Mouse (Mus musculus) liver, embryonic 11.5 days (tissue): ENCODE data around the gene Slc16a14. TPM values are rescaled to one million over a fixed set of nuclear protein-coding genes. Genes with fewer than 3 reads are reported as not detected.

Experiments used
- ATAC-seq: fragments of 200-750 bp; cut with Nextera tagmentation; replicated peaks from 2 replicates; pipeline ENCODE4 v1.8.0; 2017; ENCODE audit warnings: moderate number of reproducible peaks, mild to moderate bottlenecking, moderate TSS enrichment, moderate library complexity; ENCODE audit not compliant: low FRiP score
- DNase-seq: peaks from one replicate; pipeline ENCODE4 v3.0.0-alpha.2; 2017; ENCODE audit warnings: low spot score
- H3K27ac ChIP-seq: fragments of 300-500 bp; sonication (generic); 2 replicates; pipeline ENCODE4 v1.5.1; 2014; ENCODE audit warnings: mild to moderate bottlenecking, low read depth, low read length, control low read depth
- H3K27me3 ChIP-seq: fragments of 300-500 bp; sonication (generic); replicated peaks from 2 replicates; pipeline ENCODE4 v1.6.1; 2014; ENCODE audit warnings: low read length, mixed read lengths; ENCODE audit not compliant: control insufficient read depth, insufficient read depth
- H3K36me3 ChIP-seq: fragments of 300-500 bp; sonication (generic); 2 replicates; pipeline ENCODE4 v1.6.1; 2014; ENCODE audit warnings: mild to moderate bottlenecking, low read length, moderate library complexity, mixed read lengths; ENCODE audit not compliant: control insufficient read depth, insufficient read depth
- H3K4me1 ChIP-seq: fragments of 300-500 bp; sonication (generic); replicated peaks from 2 replicates; pipeline ENCODE4 v1.6.1; 2014; ENCODE audit warnings: low read length, mixed read lengths; ENCODE audit not compliant: control insufficient read depth, insufficient read depth
- H3K4me2 ChIP-seq: fragments of 300-500 bp; sonication (generic); 2 replicates; pipeline ENCODE4 v1.6.1; 2014; ENCODE audit warnings: mild to moderate bottlenecking, control low read depth, moderate library complexity
- H3K4me3 ChIP-seq: fragments of 300-500 bp; sonication (generic); 2 replicates; pipeline ENCODE4 v1.5.1; 2014; ENCODE audit warnings: low read depth, low read length, control low read depth
- H3K9ac ChIP-seq: fragments of 300-500 bp; sonication (generic); 2 replicates; pipeline ENCODE4 v1.6.1; 2014; ENCODE audit warnings: low read depth, low read length, control low read depth
- H3K9me3 ChIP-seq: fragments of 300-500 bp; sonication (generic); 2 replicates; pipeline ENCODE4 v1.6.1; 2016; ENCODE audit warnings: low read length, inconsistent platforms, mixed read lengths; ENCODE audit not compliant: control insufficient read depth
- WGBS: fragments of 180-500 bp; shearing (Covaris S2); extraction: QIAGEN DNeasy Blood & Tissue Kit; methylation state at CpG from one replicate; pipeline ENCODE4 v1.1.7; 2014; 5-methylcytosine and 5-hydroxymethylcytosine counted together
- polyA plus RNA-seq: library from polyadenylated mRNA; unstranded; fragments of >200 nt; fragmentation: Nextera tagmentation; extraction: Ambion mirVana; gene quantifications from 2 replicates; pipeline ENCODE4 v1.2.1, GENCODE M21; 2014

The Slc16a14 gene
- polyA plus RNA-seq, 1 experiment from 2014 or later = 0.08 TPM

- H3K4me2 ChIP-seq = no peak overlapping the region
- H3K36me3 ChIP-seq = no peaks in the 10 kb centered on the region
- DNase-seq (no peak), ATAC-seq (no peak)
- H3K27ac ChIP-seq = no peak overlapping the region
- no peak overlapping the region for H3K9ac ChIP-seq
- WGBS = 78% methylated on average over 9 of the region's 9 CpGs
- H3K27me3 ChIP-seq = no peaks in the 10 kb centered on the region
- H3K4me1 ChIP-seq = no peaks in the 10 kb centered on the region
- no peaks in the 10 kb centered on the region for H3K9me3 ChIP-seq
- H3K4me3 ChIP-seq = no peak overlapping the region
Measured at GRCm38 (mm10) chr1:84891746-84892145, 43.2 kb downstream of the Slc16a14 start.

DNA sequence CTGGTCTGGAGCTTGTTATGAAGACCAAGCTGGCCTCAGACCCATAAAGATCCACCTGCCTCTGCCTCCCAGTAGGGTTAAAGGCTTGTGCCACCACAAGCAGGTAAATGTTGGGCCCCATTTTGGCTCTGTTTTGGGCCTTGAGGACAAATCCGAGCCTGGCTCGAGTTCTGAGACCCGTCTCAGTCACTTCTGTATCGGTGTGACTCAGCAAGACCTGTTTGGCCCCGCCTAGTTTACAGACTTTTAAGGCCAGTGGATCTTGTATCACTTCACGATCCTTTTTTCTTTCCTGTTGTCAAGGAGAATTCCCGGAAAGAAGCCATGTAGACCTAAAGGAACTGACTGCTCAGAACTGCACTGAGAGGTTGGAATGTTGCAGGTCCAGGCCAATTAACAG, 44.4 kb downstream of the Slc16a14 start:
- WGBS = 72% methylated on average over 7 of the region's 7 CpGs
- Histone ChIP-seq H3K4me1 (no peaks in the 10 kb centered on the region), H3K4me2 (no peak overlapping the region), H3K27ac (no peak overlapping the region), H3K27me3 (no peaks in the 10 kb centered on the region), H3K4me3 (no peak overlapping the region), H3K9me3 (no peaks in the 10 kb centered on the region), H3K9ac (no peak overlapping the region), H3K36me3 (no peaks in the 10 kb centered on the region)
- no peak for DNase-seq
- ATAC-seq = no peak

DNA sequence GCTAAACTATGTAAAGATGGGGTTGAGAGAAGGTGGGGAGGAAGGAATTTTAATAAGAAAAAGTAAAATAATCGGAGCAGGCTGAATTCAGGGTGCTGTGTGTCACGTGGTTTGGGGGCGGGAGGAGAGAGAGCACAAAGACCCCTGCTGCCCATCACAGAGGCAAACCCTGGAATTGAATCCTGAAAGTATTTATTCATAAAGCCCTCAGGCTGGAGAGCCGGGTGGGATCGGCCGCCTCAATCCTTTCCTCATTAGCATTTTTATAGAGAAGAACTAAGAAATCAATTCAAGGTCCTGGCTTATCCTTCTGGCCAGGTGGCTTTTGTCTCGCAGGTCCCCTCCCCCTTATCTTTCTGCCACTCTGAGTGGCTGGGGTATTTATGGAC, 44.9 kb downstream of the Slc16a14 start:
- Histone ChIP-seq H3K9me3 (no peaks in the 10 kb centered on the region), H3K4me3 (no peak overlapping the region), H3K4me1 (no peaks in the 10 kb centered on the region), H3K9ac (no peak overlapping the region), H3K4me2 (no peak overlapping the region), H3K36me3 (no peaks in the 10 kb centered on the region), H3K27me3 (no peaks in the 10 kb centered on the region), H3K27ac (no peak overlapping the region)
- ATAC-seq (no peak), DNase-seq (no peak)
- 50% methylated on average over 7 of the region's 7 CpGs for WGBS

DNA sequence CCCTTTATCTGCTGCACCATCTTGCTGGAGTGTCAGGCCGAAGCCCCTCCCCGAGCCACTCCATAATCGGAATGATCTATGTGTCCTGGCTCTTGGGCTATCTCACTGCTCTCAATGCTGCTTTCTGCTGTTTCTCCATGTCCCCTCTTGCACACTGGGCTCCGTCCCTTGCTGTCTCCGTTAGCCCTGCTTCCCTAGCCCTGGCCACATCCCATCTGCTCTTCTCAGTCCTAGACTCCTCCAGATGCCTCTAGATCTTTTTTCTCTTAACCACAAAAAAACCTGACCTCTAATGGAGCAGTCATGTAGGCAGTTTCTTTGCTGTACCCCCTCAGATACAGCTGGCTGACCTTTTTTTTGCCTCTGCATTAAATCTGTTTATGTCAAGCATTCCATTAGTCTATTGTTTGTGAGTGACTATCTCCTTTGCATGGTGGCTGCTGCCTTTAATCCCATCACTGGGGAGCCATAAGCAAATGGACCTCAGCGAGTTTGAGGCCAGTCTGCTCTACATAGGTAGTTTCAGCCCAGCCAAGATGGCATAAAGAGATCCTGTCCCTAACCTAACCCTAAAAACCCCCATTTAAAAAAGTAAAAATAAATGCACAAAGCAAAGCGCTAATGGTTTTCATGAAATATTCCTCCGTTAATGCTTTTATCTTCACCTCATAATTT, 45.5 kb downstream of the Slc16a14 start:
- no peaks in the 10 kb centered on the region for H3K4me1 ChIP-seq

DNA sequence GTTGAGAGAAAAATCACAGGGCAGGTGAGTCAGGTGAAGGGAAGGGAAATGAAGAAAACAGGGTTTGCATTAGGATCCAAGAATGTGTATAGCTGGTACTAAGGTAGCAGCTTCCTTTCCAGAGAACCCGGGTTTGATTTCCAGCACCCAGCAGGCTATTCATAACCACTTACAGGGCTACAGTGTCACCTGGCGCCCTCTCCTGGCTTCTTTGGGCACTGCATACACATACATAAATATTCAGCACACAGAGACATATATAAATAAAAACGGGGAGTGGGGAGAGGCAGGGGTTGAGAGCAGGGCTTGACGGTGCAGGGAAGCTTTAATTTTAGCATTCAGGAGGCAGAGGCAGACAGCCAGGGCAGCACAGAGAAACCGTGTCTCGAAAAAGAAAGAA, 49.0 kb downstream of the Slc16a14 start:
- Histone ChIP-seq H3K9ac (no peak overlapping the region), H3K9me3 (no peaks in the 10 kb centered on the region), H3K4me3 (no peak overlapping the region), H3K27ac (no peak overlapping the region), H3K4me1 (no peaks in the 10 kb centered on the region), H3K36me3 (no peaks in the 10 kb centered on the region), H3K4me2 (no peak overlapping the region), H3K27me3 (no peaks in the 10 kb centered on the region)
- ATAC-seq (no peak), DNase-seq (no peak)
- WGBS = 83% methylated on average over 6 of the region's 6 CpGs

More for the DNA sequence above, 45.5 kb downstream of the Slc16a14 start:
- Histone ChIP-seq H3K4me3 (no peak overlapping the region), H3K9me3 (no peaks in the 10 kb centered on the region), H3K27ac (no peak overlapping the region), H3K36me3 (no peaks in the 10 kb centered on the region), H3K9ac (no peak overlapping the region), H3K4me2 (no peak overlapping the region), H3K27me3 (no peaks in the 10 kb centered on the region)
- ATAC-seq (no peak), DNase-seq (no peak)
- WGBS = 61% methylated on average over 8 of the region's 8 CpGs

DNA sequence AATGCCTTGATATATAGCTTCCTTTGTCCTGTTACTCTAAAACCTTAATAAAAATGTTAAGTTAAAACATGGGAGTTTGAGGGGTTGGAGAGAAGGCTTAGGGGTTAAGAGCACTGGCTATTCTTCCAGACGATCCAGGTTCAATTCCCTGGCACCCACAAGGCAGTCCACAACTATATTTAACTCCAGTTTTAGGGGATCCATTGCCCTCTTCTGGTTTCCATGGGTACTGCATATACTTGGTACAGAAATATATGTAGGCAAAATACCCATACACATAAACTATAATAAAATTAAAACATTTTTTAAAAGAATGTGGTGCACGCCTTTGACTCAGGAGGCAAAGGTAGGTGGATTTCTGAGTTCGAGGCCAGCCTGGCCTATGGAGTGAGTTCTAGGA, 49.8 kb downstream of the Slc16a14 start:
- Histone ChIP-seq H3K4me2 (no peak overlapping the region), H3K9me3 (no peaks in the 10 kb centered on the region), H3K27me3 (no peaks in the 10 kb centered on the region), H3K4me3 (no peak overlapping the region), H3K4me1 (no peaks in the 10 kb centered on the region), H3K9ac (no peak overlapping the region), H3K36me3 (no peaks in the 10 kb centered on the region), H3K27ac (no peak overlapping the region)
- ATAC-seq (no peak), DNase-seq (no peak)
- WGBS = 71% methylated on average over 3 of the region's 3 CpGs

GRCm38 (mm10) chr1:84883889-84884288, 51.0 kb downstream of the Slc16a14 start:
- Histone ChIP-seq H3K27me3 (no peaks in the 10 kb centered on the region), H3K9me3 (no peaks in the 10 kb centered on the region), H3K4me2 (no peak overlapping the region), H3K9ac (no peak overlapping the region), H3K4me1 (no peaks in the 10 kb centered on the region), H3K4me3 (no peak overlapping the region), H3K27ac (no peak overlapping the region), H3K36me3 (no peaks in the 10 kb centered on the region)
- ATAC-seq = no peak
- DNase-seq = no peak
- 79% methylated on average over 4 of the region's 4 CpGs for WGBS

GRCm38 (mm10) chr1:84882937-84883336, 52.0 kb downstream of the Slc16a14 start:
- Histone ChIP-seq H3K36me3 (no peaks in the 10 kb centered on the region), H3K9me3 (no peaks in the 10 kb centered on the region), H3K9ac (no peak overlapping the region), H3K27ac (no peak overlapping the region), H3K27me3 (no peaks in the 10 kb centered on the region), H3K4me3 (no peak overlapping the region), H3K4me1 (no peaks in the 10 kb centered on the region), H3K4me2 (no peak overlapping the region)
- DNase-seq = no peak
- WGBS = 86% methylated on average over 4 of the region's 4 CpGs
- ATAC-seq = no peak

GRCm38 (mm10) chr1:84882066-84882532, 52.8 kb downstream of the Slc16a14 start:
- no peak overlapping the region for H3K4me3 ChIP-seq
- H3K9ac ChIP-seq = no peak overlapping the region
- WGBS = 73% methylated on average over 2 of the region's 2 CpGs
- H3K27ac ChIP-seq = no peak overlapping the region
- no peaks in the 10 kb centered on the region for H3K36me3 ChIP-seq
- no peaks in the 10 kb centered on the region for H3K9me3 ChIP-seq
- no peak overlapping the region for H3K4me2 ChIP-seq
- DNase-seq (no peak), ATAC-seq (no peak)
- no peaks in the 10 kb centered on the region for H3K27me3 ChIP-seq
- no peaks in the 10 kb centered on the region for H3K4me1 ChIP-seq
